Mouse (Mus musculus): ENCODE measurements around the gene Brip1. TPM values are rescaled to one million over a fixed set of nuclear protein-coding genes. Genes with fewer than 3 reads are reported as not detected.

Gene Brip1
- polyA plus RNA-seq, 1 experiment from 2014 or later: 13.7 TPM

GRCm38 (mm10) chr11:86160251-86160650, 40.7 kb downstream of the Brip1 start:
- ATAC-seq (ENCODE audit: insufficient number of reproducible peaks, insufficient read depth, low FRiP score, low read depth): no peak

DNA sequence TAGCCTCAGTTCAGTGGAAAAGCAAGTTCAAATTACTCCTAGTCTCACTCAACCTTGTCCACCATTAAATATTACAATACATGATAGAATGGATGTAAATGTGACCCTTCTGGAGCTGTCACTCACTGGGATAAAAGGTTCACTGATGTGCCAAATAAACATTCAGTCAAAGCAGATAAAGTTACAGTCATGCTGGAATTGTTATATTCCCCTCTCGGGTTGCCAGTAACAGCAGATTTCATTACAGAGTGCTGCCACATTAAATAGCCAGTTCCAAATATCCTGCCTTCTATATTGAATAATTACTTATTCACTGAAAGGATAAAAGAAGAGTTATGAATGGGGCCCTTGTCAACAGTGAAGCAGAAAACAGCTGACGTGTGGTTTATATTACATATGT, 42.0 kb downstream of the Brip1 start:
- Histone ChIP-seq H3K4me3 (ENCODE audit: low read depth, low read length) (no peak overlapping the region), H3K9ac (replicated peaks; ENCODE audit: low read depth, low read length) (no peak overlapping the region), H3K27me3 (ENCODE audit: control insufficient read depth, insufficient read depth, low read length) (no peaks in the 10 kb centered on the region), H3K27ac (ENCODE audit: low read length) (no peak overlapping the region), H3K36me3 (ENCODE audit: control insufficient read depth, insufficient read depth, low read length) (no peaks in the 10 kb centered on the region), H3K9me3 (ENCODE audit: control insufficient read depth, low read depth, low read length) (no peaks in the 10 kb centered on the region), H3K4me1 (ENCODE audit: control insufficient read depth, insufficient read depth, low read length) (no peaks in the 10 kb centered on the region), H3K4me2 (replicated peaks; ENCODE audit: low read depth, low read length) (no peak overlapping the region)
- 39% methylated on average over 2 of the region's 2 CpGs for WGBS
- ATAC-seq (ENCODE audit: insufficient number of reproducible peaks, insufficient read depth, low FRiP score, low read depth): no peak

More at GRCm38 (mm10) chr11:86160251-86160650, 40.7 kb downstream of the Brip1 start:
- WGBS: 80% methylated on average over 2 of the region's 2 CpGs
- Histone ChIP-seq H3K9ac (replicated peaks; ENCODE audit: low read depth, low read length) (no peak overlapping the region), H3K9me3 (ENCODE audit: control insufficient read depth, low read depth, low read length) (no peaks in the 10 kb centered on the region), H3K36me3 (ENCODE audit: control insufficient read depth, insufficient read depth, low read length) (no peaks in the 10 kb centered on the region), H3K4me1 (ENCODE audit: control insufficient read depth, insufficient read depth, low read length) (no peaks in the 10 kb centered on the region), H3K27ac (ENCODE audit: low read length) (no peak overlapping the region), H3K4me2 (replicated peaks; ENCODE audit: low read depth, low read length) (no peak overlapping the region), H3K27me3 (ENCODE audit: control insufficient read depth, insufficient read depth, low read length) (no peaks in the 10 kb centered on the region), H3K4me3 (ENCODE audit: low read depth, low read length) (no peak overlapping the region)

- ATAC-seq (ENCODE audit: insufficient number of reproducible peaks, insufficient read depth, low FRiP score, low read depth): no peak
- Histone ChIP-seq H3K4me1 (ENCODE audit: control insufficient read depth, insufficient read depth, low read length) (no peaks in the 10 kb centered on the region), H3K4me2 (replicated peaks; ENCODE audit: low read depth, low read length) (no peak overlapping the region), H3K27me3 (ENCODE audit: control insufficient read depth, insufficient read depth, low read length) (no peaks in the 10 kb centered on the region), H3K9me3 (ENCODE audit: control insufficient read depth, low read depth, low read length) (no peaks in the 10 kb centered on the region), H3K4me3 (ENCODE audit: low read depth, low read length) (no peak overlapping the region), H3K27ac (ENCODE audit: low read length) (no peak overlapping the region), H3K36me3 (ENCODE audit: control insufficient read depth, insufficient read depth, low read length) (no peaks in the 10 kb centered on the region), H3K9ac (replicated peaks; ENCODE audit: low read depth, low read length) (no peak overlapping the region)
- WGBS: 67% methylated on average over 5 of the region's 5 CpGs
Measured at GRCm38 (mm10) chr11:86155638-86156037, 45.4 kb downstream of the Brip1 start.

- H3K9ac ChIP-seq (replicated peaks; ENCODE audit: low read depth, low read length): no peak overlapping the region
- H3K4me1 ChIP-seq (ENCODE audit: control insufficient read depth, insufficient read depth, low read length): no peaks in the 10 kb centered on the region
- no peaks in the 10 kb centered on the region for H3K27me3 ChIP-seq (ENCODE audit: control insufficient read depth, insufficient read depth, low read length)
- ATAC-seq (ENCODE audit: insufficient number of reproducible peaks, insufficient read depth, low FRiP score, low read depth): no peak
- no peaks in the 10 kb centered on the region for H3K36me3 ChIP-seq (ENCODE audit: control insufficient read depth, insufficient read depth, low read length)
- no peak overlapping the region for H3K4me2 ChIP-seq (replicated peaks; ENCODE audit: low read depth, low read length)
- H3K9me3 ChIP-seq (ENCODE audit: control insufficient read depth, low read depth, low read length): no peaks in the 10 kb centered on the region
- no peak overlapping the region for H3K27ac ChIP-seq (ENCODE audit: low read length)
- WGBS: 75% methylated on average over 3 of the region's 3 CpGs
- no peak overlapping the region for H3K4me3 ChIP-seq (ENCODE audit: low read depth, low read length)
Measured at GRCm38 (mm10) chr11:86131324-86131723, 69.7 kb downstream of the Brip1 start.

DNA sequence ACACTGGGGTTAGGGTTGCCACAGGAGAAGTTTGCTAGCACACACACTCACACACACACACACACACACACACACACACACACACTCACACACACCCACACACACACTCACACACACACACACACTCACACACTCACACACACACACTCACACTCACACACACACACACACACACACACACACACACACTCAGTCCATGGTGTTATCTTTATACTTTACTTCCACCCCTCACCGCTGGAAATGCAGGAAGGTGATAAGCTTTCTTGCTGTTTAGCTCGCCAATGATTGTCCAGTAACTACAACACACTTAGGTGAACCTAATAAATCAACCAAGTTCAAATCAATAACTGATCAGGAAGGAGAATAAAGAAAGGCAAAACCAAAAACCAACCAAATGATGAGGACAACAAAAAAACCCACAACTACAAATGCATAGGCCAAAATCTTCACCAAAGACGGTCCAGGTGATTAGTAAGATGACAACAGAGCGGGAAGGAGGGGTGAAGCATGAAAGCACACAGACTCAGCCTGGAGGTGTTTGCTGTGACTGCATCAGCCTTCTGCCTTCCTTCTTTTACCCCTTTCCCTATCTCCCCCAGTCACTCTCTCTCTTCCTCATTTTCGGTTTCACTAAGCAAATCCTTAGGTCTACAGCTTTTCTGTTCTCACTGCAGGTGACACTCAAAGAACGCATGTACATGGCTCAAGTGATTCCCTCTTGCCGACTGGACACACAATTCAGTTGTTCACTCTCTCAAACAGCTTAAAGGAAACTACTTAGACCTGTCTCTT, 83.7 kb downstream of the Brip1 start:
- no peaks in the 10 kb centered on the region for H3K4me1 ChIP-seq (ENCODE audit: control insufficient read depth, insufficient read depth, low read length)
- H3K4me3 ChIP-seq (ENCODE audit: low read depth, low read length): no peak overlapping the region
- H3K9ac ChIP-seq (replicated peaks; ENCODE audit: low read depth, low read length): no peak overlapping the region
- H3K36me3 ChIP-seq (ENCODE audit: control insufficient read depth, insufficient read depth, low read length): no peaks in the 10 kb centered on the region
- no peaks in the 10 kb centered on the region for H3K27me3 ChIP-seq (ENCODE audit: control insufficient read depth, insufficient read depth, low read length)
- H3K27ac ChIP-seq (ENCODE audit: low read length): no peak overlapping the region
- no peaks in the 10 kb centered on the region for H3K9me3 ChIP-seq (ENCODE audit: control insufficient read depth, low read depth, low read length)
- no peak for ATAC-seq (ENCODE audit: insufficient number of reproducible peaks, insufficient read depth, low FRiP score, low read depth)
- WGBS: 76% methylated on average over 7 of the region's 7 CpGs
- no peak overlapping the region for H3K4me2 ChIP-seq (replicated peaks; ENCODE audit: low read depth, low read length)

DNA sequence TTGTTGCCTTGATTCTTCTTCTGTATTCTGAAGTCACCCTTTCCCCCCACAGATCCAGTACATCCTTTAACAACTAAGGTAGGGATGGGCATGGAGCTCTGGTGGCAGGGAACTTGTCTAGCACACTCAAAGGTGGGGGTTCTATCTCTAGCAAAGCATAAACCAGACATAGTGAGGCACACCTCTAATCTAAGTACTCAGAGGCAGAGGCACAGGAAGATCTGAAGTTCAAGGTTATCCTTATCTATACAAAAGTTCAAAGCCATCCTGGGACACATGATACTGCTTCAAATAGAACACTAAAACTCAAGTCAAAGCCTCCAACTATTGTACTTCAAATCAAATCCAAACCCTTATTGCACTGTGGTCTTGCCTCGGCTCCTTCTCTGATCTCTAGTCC, 85.0 kb downstream of the Brip1 start:
- no peaks in the 10 kb centered on the region for H3K4me1 ChIP-seq (ENCODE audit: control insufficient read depth, insufficient read depth, low read length)
- no peaks in the 10 kb centered on the region for H3K36me3 ChIP-seq (ENCODE audit: control insufficient read depth, insufficient read depth, low read length)
- WGBS: 92% methylated on average over 1 of the region's 1 CpGs
- no peak overlapping the region for H3K4me3 ChIP-seq (ENCODE audit: low read depth, low read length)
- no peak overlapping the region for H3K27ac ChIP-seq (ENCODE audit: low read length)
- ATAC-seq (ENCODE audit: insufficient number of reproducible peaks, insufficient read depth, low FRiP score, low read depth): no peak
- no peaks in the 10 kb centered on the region for H3K27me3 ChIP-seq (ENCODE audit: control insufficient read depth, insufficient read depth, low read length)
- no peak overlapping the region for H3K4me2 ChIP-seq (replicated peaks; ENCODE audit: low read depth, low read length)
- no peak overlapping the region for H3K9ac ChIP-seq (replicated peaks; ENCODE audit: low read depth, low read length)
- H3K9me3 ChIP-seq (ENCODE audit: control insufficient read depth, low read depth, low read length): no peaks in the 10 kb centered on the region

DNA sequence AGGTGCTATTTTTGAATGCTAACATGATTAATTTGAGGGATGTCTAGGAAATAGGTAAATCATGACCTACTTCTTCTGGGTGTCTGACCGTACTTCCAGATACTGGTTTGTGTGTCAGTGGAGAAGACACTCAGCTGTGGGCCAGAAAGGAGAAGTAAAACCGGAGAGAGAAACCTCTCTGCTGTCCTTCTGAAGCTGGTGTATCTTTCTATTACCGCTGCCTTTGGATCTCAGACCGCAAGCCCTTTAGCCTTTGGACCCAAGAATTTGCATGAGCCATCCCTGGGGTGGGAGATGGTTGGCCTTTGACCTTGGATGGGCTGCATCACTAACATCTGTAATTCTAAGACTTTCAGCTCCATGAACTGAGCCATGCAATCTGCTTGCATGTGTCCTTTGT, 93.7 kb downstream of the Brip1 start:
- Histone ChIP-seq H3K4me2 (replicated peaks; ENCODE audit: low read depth, low read length) (no peak overlapping the region), H3K4me3 (ENCODE audit: low read depth, low read length) (no peak overlapping the region), H3K27ac (ENCODE audit: low read length) (no peak overlapping the region), H3K27me3 (ENCODE audit: control insufficient read depth, insufficient read depth, low read length) (no peaks in the 10 kb centered on the region), H3K9me3 (ENCODE audit: control insufficient read depth, low read depth, low read length) (no peaks in the 10 kb centered on the region), H3K9ac (replicated peaks; ENCODE audit: low read depth, low read length) (no peak overlapping the region), H3K4me1 (ENCODE audit: control insufficient read depth, insufficient read depth, low read length) (no peaks in the 10 kb centered on the region), H3K36me3 (ENCODE audit: control insufficient read depth, insufficient read depth, low read length) (no peaks in the 10 kb centered on the region; the same call in 1 of the 2 replicates)
- no peak for ATAC-seq (ENCODE audit: insufficient number of reproducible peaks, insufficient read depth, low FRiP score, low read depth)
- 92% methylated on average over 4 of the region's 4 CpGs for WGBS

DNA sequence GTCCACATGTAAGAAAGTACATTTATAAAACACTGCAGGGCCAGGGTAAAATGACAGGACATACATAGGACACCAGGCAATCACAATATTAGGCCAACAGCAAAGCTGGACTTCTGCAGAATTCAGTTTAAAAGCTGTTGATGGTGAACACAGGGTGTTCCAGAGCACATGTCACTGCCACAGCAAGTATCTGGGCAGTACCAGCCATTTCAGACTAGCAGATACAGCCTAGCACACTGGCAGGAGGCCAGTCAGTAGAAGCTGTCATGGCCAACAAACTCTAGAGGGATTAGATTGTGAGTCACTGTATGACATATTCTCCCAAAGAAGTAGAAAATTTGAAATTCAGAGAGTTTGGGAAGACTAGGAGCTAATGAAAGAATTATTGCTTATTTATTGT, 94.4 kb downstream of the Brip1 start:
- no peak for ATAC-seq (ENCODE audit: insufficient number of reproducible peaks, insufficient read depth, low FRiP score, low read depth)
- no peak overlapping the region for H3K27ac ChIP-seq (ENCODE audit: low read length)
- H3K4me1 ChIP-seq (ENCODE audit: control insufficient read depth, insufficient read depth, low read length): no peaks in the 10 kb centered on the region
- no peaks in the 10 kb centered on the region; the same call in 1 of the 2 replicates for H3K36me3 ChIP-seq (ENCODE audit: control insufficient read depth, insufficient read depth, low read length)
- H3K27me3 ChIP-seq (ENCODE audit: control insufficient read depth, insufficient read depth, low read length): no peaks in the 10 kb centered on the region
- no peaks in the 10 kb centered on the region for H3K9me3 ChIP-seq (ENCODE audit: control insufficient read depth, low read depth, low read length)
- H3K4me3 ChIP-seq (ENCODE audit: low read depth, low read length): no peak overlapping the region
- H3K4me2 ChIP-seq (replicated peaks; ENCODE audit: low read depth, low read length): no peak overlapping the region
- H3K9ac ChIP-seq (replicated peaks; ENCODE audit: low read depth, low read length): no peak overlapping the region

DNA sequence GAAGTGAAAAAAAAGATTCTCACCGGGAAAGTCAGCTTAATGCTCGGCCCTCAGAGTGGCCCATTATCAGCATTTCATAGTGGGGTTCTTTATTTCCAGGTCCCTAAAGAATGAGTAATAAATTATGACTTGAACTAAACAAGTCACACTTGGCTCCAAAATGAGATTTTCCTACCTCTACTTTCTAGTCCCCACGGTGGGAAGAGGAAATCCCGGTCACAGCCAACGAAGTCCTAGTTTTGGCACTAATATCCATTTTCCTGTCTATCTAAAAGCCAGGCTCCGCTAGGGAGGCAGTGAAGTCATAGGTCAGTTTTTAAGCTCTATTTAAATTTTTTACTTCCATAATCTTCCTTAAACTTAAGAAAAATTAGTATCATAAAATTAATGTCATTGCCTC, 99.8 kb downstream of the Brip1 start:
- Histone ChIP-seq H3K4me3 (ENCODE audit: low read depth, low read length) (no peak overlapping the region), H3K9ac (replicated peaks; ENCODE audit: low read depth, low read length) (no peak overlapping the region), H3K27me3 (ENCODE audit: control insufficient read depth, insufficient read depth, low read length) (no peaks in the 10 kb centered on the region), H3K4me1 (ENCODE audit: control insufficient read depth, insufficient read depth, low read length) (no peaks in the 10 kb centered on the region), H3K4me2 (replicated peaks; ENCODE audit: low read depth, low read length) (no peak overlapping the region), H3K9me3 (ENCODE audit: control insufficient read depth, low read depth, low read length) (no peaks in the 10 kb centered on the region), H3K27ac (ENCODE audit: low read length) (no peak overlapping the region), H3K36me3 (ENCODE audit: control insufficient read depth, insufficient read depth, low read length) (peaks cover 4% of the 10 kb centered on the region; the same call in 1 of the 2 replicates)
- ATAC-seq (ENCODE audit: insufficient number of reproducible peaks, insufficient read depth, low FRiP score, low read depth): no peak
- WGBS: 63% methylated on average over 6 of the region's 6 CpGs

Data from stomach, embryonic 14.5 days (tissue).